8 mouse cellular contexts compared by ENCODE assay signal in genomic region chr9:15239042-15239925, GRCm38 (mm10). TPM values are rescaled to one million over a fixed set of nuclear protein-coding genes. Genes with fewer than 3 reads are reported as not detected.
DNase-seq lines count a peak whose midpoint lies in the region; ATAC-seq and TF ChIP-seq lines count a peak whose summit lies in the region.

Gene Vstm5 (plus strand): TSS chr9:15239045.

- H3K9ac ChIP-seq in lung, embryonic 14.5 days: peak within 1 kb of the TSS; percentile 54
- peak within 1 kb of the TSS; percentile 51 for H3K9ac ChIP-seq in embryonic facial prominence, embryonic 12.5 days

- 6% methylated on average over 35 of the region's 35 CpGs for WGBS in lung, embryonic 14.5 days
- WGBS in embryonic facial prominence, embryonic 12.5 days: 5% methylated on average over 35 of the region's 35 CpGs

- H3K4me2 ChIP-seq in lung, embryonic 14.5 days: peak within 1 kb of the TSS; percentile 68
- peak within 1 kb of the TSS; percentile 84 for H3K4me2 ChIP-seq in embryonic facial prominence, embryonic 12.5 days (replicated peaks)

- TF ChIP-seq CTCF in lung, embryonic 14.5 days (IDR thresholded peaks at IDR 0.05; ENCODE audit: low read depth): peak; percentile 52

- no peaks in the 10 kb centered on the region for H3K36me3 ChIP-seq in lung, embryonic 14.5 days (ENCODE audit: insufficient read depth)
- no peaks in the 10 kb centered on the region for H3K36me3 ChIP-seq in embryonic facial prominence, embryonic 12.5 days

- ATAC-seq in lung, embryonic 14.5 days (ENCODE audit: insufficient read depth): peak; percentile 78
- peak; percentile 68 for ATAC-seq in embryonic facial prominence, embryonic 12.5 days (ENCODE audit: insufficient number of reproducible peaks, insufficient read depth, low FRiP score, low TSS enrichment)
- ATAC-seq in megakaryocyte, adult 5-6 weeks (ENCODE audit: poor library complexity, severe bottlenecking): peak; percentile 40; the same call in 1 of the 2 replicates

- H3K27ac ChIP-seq in lung, embryonic 14.5 days (ENCODE audit: low read depth): peak within 1 kb of the TSS; percentile 62
- H3K27ac ChIP-seq in embryonic facial prominence, embryonic 12.5 days: no peak within 1 kb of the TSS

- H3K27me3 ChIP-seq in lung, embryonic 14.5 days (ENCODE audit: insufficient read depth, low read length): no peaks in the 10 kb centered on the region
- peaks cover 4% of the 10 kb centered on the region; the same call in 1 of the 2 replicates for H3K27me3 ChIP-seq in embryonic facial prominence, embryonic 12.5 days

- intact Hi-C loops in heart, postnatal 14 days (cut with DNase I): no loop called here

- DNase-seq in lung, embryonic 14.5 days: peak; percentile 70
- DNase-seq in lung, postnatal 36 days: no peak
- peak; percentile 23 to 39 for DNase-seq in heart, postnatal 14 days
- peak; percentile 23 to 38 for DNase-seq in layer of hippocampus, postnatal 36 days
- peak; percentile 15 to 33 for DNase-seq in right cerebral cortex, postnatal 36 days (ENCODE audit: low spot score in 2 of 2)
- no peak for DNase-seq in thymus, postnatal 14 days

- peak within 1 kb of the TSS; percentile 37 for H3K4me3 ChIP-seq in lung, embryonic 14.5 days (ENCODE audit: low read depth, low read length)
- peak within 1 kb of the TSS; percentile 44 for H3K4me3 ChIP-seq in embryonic facial prominence, embryonic 12.5 days

- H3K9me3 ChIP-seq in lung, embryonic 14.5 days (ENCODE audit: low read depth, low read length): no peaks in the 10 kb centered on the region
- no peaks in the 10 kb centered on the region for H3K9me3 ChIP-seq in embryonic facial prominence, embryonic 12.5 days

- no peaks in the 10 kb centered on the region for H3K4me1 ChIP-seq in lung, embryonic 14.5 days (ENCODE audit: insufficient read depth)
- peaks cover 12% of the 10 kb centered on the region; the same call in 1 of the 2 replicates for H3K4me1 ChIP-seq in embryonic facial prominence, embryonic 12.5 days

RNA-seq across cellular contexts. Expression of gene Vstm5, which starts in this region (rescaled TPM):
- polyA plus RNA-seq in lung, embryonic 14.5 days (2014; fragmentation: Nextera tagmentation; extraction: Ambion mirVana): 1.3 and 1.6 TPM in 2 replicates
- polyA plus RNA-seq in embryonic facial prominence, embryonic 12.5 days (2016; fragmentation: Nextera tagmentation; extraction: Ambion mirVana): 3.0 and 3.5 TPM in 2 replicates
- under 1 TPM; 0.56 to 0.57 TPM for total RNA-seq in heart, postnatal 14 days (2021)
- 1 to 10 TPM; 4.5 to 6.3 TPM for total RNA-seq in layer of hippocampus, postnatal 36 days (2021)
- not detected in 2 replicates for total RNA-seq in megakaryocyte, adult 5-6 weeks (2015)
- total RNA-seq in megakaryocyte, adult 5-6 weeks (2017): not detected in 2 replicates

Comparison
In these comparisons a context has a peak if more than half of its experiments do, and no peak if none do; other contexts are left out.
1. DNase-seq: peak in lung, embryonic 14.5 days (single experiment), layer of hippocampus, postnatal 36 days (2 of 2) and right cerebral cortex, postnatal 36 days (2 of 2); none in lung, postnatal 36 days (single experiment) and thymus, postnatal 14 days (single experiment).
2. Peak in DNase-seq in heart, postnatal 14 days; RNA of the gene not detected or under 1 TPM.
3. Peak in ATAC-seq in megakaryocyte, adult 5-6 weeks; RNA of the gene not detected or under 1 TPM.
4. Peak in every context shown above with its lines, with median percentiles within 50 percentile points of each other: ATAC-seq.